Mouse (Mus musculus): ENCODE data around the gene Wdr27. TPM values are rescaled to one million over a fixed set of nuclear protein-coding genes. Genes with fewer than 3 reads are reported as not detected.
"Not testable (repeated sequence)": the region's sequence is repeated elsewhere in the genome, so short reads cannot be mapped to it uniquely, and the experiment has no call there.

Wdr27 gene
- 1.0 and 1.5 TPM in 2 replicates for polyA plus RNA-seq (2012)

- no peak for TF ChIP-seq GATA1 (IDR thresholded peaks at IDR 0.05; ENCODE audit: low read length)
Observed at GRCm38 (mm10) chr17:14943009-14943728, at the start of gene Wdr27, which contains the start of gene 1600012H06Rik. Gene Wdr27 (minus strand): TSS chr17:14943158. Gene 1600012H06Rik (plus strand): TSS chr17:14943184.

DNA sequence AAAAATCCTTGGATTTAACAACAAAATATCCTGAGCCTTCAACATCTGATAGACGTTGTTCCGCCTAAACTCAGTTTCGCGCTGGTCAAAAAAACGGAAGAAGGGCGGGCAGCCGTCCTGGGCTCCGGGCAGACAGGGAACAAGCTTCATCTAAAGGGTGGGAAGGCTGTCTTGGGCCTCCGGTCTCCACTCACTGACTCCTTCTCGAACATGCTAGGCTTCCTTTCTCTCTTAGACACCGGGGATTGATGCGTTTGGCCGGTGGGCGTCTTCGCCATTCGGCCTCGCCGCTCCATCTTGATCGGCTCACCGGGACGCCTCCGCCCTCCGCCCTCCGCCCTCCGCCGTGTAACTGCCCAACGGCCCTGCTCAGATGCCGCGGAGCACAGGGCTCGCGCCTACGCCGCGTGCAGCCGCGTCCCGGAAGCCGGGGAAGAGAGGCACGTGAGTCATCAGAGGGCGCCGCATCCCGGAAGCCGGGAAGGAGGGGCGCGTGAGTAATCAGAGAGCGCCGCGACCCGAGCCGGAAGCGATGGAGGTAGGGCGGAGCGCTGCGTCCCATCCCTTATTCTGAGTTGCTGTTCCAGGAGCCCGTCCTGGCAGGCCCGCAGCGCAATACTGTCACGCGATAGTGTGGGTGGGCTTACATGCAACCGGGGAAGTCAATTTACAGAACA lies 35.5 kb upstream of the Wdr27 start, which contains the start of the genes 9030025P20Rik and Gm3417:
9030025P20Rik (plus strand) TSS at position 107 of the 677 bp plus-strand sequence.
Gm3417 (minus strand) TSS at position 429 of the 677 bp plus-strand sequence.
- not testable (repeated sequence) for TF ChIP-seq GATA1 (IDR thresholded peaks at IDR 0.05; ENCODE audit: low read length)

- not testable (repeated sequence) for TF ChIP-seq GATA1 (IDR thresholded peaks at IDR 0.05; ENCODE audit: low read length)
Observed at GRCm38 (mm10) chr17:14960951-14961556, 18.1 kb upstream of the Wdr27 start, which contains the start of gene Phf10. Gene Phf10 (minus strand): TSS chr17:14961273.

- TF ChIP-seq GATA1 (IDR thresholded peaks at IDR 0.05; ENCODE audit: low read length): no peak
Observed at GRCm38 (mm10) chr17:14960520-14960919, 17.6 kb upstream of the Wdr27 start.

GRCm38 (mm10) chr17:14959979-14960378 lies 17.0 kb upstream of the Wdr27 start:
- no peak for TF ChIP-seq GATA1 (IDR thresholded peaks at IDR 0.05; ENCODE audit: low read length)

DNA sequence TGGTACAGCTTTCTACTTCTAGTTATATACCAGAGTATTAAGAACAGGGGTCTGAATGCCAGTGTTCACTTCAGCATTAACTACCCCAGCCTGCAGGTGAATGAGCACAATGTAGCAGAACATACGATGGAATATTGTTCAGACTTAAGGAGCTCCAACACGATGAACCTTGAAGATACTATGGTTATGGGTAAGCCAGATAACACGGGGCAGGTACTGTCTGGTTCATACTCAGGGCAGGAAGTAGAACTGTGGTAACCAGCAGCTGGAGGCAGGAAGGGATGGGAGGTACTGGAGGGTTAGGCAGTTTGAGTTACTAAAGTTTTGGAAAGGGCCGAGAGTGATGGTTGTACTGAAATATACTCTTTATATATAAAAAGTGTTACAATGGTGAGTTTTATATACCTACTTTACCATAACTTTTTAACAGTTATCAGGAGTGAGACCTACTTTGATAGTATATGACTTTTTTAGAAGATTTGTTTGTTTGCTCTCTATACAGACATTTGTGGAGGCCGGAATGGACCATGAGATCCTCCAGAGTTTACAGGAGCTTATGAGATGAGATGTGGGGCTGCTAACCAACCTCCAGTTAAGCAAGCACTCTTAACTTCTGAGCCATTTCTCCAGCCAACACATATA lies 15.8 kb upstream of the Wdr27 start:
- no peak for TF ChIP-seq GATA1 (IDR thresholded peaks at IDR 0.05; ENCODE audit: low read length)

DNA sequence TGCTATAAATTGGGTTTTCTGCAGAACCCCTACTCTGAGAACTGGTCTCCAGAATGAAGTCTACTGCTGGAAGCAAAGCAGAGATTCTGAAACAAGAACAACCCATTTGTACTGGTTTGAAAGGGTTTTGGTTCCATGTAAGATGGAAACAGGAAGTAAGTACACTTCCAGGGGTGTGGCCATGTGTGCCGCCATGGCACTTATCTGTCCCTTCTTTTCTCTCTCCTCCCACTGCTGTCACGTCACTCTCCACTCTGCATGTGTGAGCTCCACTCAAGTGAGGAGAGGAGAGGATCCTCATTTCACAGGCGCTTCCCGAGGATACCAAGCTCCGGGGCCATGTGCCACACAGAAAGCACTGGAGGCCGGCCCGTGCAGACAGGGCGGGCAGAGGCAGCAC lies 10.5 kb upstream of the Wdr27 start:
- TF ChIP-seq GATA1 (IDR thresholded peaks at IDR 0.05; ENCODE audit: low read length): no peak

GRCm38 (mm10) chr17:14949161-14949827 lies 6.3 kb upstream of the Wdr27 start:
- TF ChIP-seq GATA1 (IDR thresholded peaks at IDR 0.05; ENCODE audit: low read length): no peak

DNA sequence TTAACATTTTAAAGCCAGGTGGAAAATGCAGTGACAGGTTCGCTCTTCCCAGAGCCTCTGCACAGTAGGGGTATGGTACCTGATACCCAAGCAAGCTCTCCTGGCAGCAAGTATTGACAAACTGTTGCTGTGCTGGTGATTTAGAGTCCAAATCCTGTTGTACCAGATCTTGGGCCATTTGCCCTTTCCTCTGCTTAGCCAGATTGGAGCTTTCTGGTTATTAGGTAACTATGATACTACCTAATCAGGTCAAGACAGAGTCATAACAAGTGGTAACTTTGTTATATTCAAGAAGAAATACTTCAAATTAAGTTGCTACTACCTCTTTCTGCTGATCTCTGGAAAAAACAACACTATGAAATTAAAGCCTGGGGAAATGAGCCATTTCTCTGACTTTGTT lies 1.6 kb upstream of the Wdr27 start:
- TF ChIP-seq GATA1 (IDR thresholded peaks at IDR 0.05; ENCODE audit: low read length): no peak

- no peak for TF ChIP-seq GATA1 (IDR thresholded peaks at IDR 0.05; ENCODE audit: low read length)
Observed at GRCm38 (mm10) chr17:14943729-14944059, 736 bp upstream of the Wdr27 start.

GRCm38 (mm10) chr17:14935841-14936605 lies 6.9 kb downstream of the Wdr27 start:
- no peak for TF ChIP-seq GATA1 (IDR thresholded peaks at IDR 0.05; ENCODE audit: low read length)

- no peak for TF ChIP-seq GATA1 (IDR thresholded peaks at IDR 0.05; ENCODE audit: low read length)
Observed at GRCm38 (mm10) chr17:14931469-14931868, 11.5 kb downstream of the Wdr27 start.

DNA sequence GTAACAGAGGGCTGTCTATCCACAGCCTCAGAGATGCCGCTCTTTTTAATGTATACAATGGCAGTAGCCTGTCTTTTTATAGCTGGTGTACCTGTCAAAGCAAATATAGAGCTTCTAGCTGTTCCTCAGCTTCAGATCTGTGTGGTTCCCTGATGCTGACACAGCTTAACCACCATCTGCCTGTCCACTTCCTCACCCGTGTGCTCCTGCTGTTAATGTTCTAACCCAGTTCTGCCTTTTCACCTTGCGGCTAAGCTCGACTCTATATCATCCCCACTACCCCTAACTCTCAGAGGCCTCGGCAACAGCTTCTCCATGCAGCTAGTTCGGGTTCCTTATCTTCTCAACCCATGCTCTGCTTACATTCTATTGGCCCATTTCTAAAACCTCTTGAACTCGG lies 12.3 kb downstream of the Wdr27 start:
- no peak for TF ChIP-seq GATA1 (IDR thresholded peaks at IDR 0.05; ENCODE audit: low read length)

- no peak for TF ChIP-seq GATA1 (IDR thresholded peaks at IDR 0.05; ENCODE audit: low read length)
Observed at GRCm38 (mm10) chr17:14928631-14929030, 14.3 kb downstream of the Wdr27 start.
